Mouse (Mus musculus): ENCODE data around the gene Gm42420.

- TF ChIP-seq GATA1 (IDR thresholded peaks at IDR 0.05; ENCODE audit: borderline replicate concordance, low read length), result no peak
- TF ChIP-seq FLI1 (IDR thresholded peaks at IDR 0.05; ENCODE audit: low read length), result no peak
Observed at GRCm38 (mm10) chr6:39585517-39585916, at the start of gene Gm42420.

Data from megakaryocyte, embryonic 14.5 days (primary cell).